Mouse (Mus musculus) left cerebral cortex, adult 11 months (tissue): ENCODE results near the gene Serpinh1.

ENCODE experiments used
- DNase-seq: peaks from one replicate; pipeline ENCODE4 v3.0.0; 2022; ENCODE audit warnings: low spot score

Gene Serpinh1

DNA sequence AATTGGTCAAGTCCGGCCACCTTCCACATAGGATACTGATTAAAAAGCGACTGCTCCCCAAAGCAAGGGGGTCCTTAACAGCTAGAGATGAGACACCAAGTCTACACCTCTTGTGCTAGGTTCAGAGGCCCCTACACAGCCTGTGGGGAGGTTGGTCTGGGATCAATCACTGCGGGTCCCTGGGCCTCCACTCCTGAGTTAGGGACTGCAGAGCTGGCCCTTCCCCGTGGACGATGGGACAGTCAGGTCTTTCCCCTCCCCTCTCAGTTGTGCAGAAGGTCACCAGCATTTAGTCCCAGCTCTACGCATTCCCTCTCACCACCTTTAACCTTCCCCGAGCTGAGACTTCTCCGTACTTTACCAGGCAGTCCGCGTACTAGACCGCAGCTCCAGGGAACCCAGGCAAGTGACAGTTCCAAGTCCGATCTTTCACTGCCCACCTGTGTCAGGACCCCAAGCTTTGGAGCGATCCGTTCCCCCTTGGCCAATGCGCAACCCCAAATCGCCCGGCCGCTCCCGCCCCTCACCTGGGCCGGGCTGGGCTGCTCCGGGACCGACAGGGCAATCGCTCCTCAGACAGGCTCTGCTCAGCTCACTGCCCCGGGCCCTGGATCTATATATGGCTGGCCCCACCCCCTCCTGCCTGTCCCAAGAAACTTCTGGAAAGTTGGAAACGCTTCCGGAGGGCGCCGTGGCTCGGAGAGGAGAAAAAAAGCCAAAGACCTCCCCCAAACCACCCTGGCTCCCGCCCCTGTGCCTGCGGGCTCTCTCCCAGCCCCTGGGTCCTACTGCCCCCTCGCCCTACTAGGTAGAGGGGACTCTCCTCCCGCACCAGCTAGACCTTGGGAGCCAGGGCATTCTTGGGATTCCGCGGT lies at the start of gene Serpinh1:
Gene Serpinh1 (minus strand): TSS at position 714 of the 875 bp plus-strand sequence.
- no peak for DNase-seq

DNA sequence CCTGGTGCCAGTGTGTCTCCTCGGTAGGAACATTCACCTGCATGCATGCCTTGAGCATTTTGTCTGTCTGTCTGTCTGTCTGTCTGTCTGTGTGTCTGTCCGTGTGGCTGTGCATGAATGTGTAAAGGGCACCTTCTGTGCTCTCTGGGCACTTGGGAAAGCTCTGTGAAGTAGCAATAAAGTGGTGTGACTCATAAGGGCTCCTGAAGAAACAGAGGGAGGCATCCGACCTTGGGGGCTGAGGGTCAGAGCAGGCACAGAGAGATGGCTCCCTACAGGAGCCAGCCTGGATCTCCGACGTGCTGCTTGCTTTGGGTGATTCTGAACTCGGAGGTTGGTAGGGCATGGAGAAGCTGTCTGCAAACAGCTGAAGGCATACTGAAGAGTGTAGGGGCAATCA lies 49.4 kb upstream of the Serpinh1 start:
- DNase-seq: no peak

DNA sequence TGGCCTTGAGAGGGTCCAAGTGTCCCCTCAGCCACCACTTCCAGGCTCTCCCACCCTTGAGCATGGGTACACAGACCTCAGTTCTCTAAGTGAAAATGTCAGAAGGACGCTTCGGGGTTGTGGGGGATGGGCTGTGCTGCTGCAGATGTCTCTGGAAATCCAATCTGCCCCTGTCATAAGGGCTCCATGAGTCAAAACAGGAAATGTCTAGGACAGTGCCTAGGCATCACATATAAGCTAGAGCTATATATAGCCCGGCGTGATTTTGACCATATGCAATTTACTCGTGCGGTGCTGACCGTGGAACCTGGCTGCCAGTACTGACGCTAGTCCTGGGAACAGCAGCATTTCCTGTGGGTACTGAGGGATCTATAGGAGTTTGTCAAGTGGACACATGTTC lies 48.3 kb upstream of the Serpinh1 start:
- no peak for DNase-seq

DNA sequence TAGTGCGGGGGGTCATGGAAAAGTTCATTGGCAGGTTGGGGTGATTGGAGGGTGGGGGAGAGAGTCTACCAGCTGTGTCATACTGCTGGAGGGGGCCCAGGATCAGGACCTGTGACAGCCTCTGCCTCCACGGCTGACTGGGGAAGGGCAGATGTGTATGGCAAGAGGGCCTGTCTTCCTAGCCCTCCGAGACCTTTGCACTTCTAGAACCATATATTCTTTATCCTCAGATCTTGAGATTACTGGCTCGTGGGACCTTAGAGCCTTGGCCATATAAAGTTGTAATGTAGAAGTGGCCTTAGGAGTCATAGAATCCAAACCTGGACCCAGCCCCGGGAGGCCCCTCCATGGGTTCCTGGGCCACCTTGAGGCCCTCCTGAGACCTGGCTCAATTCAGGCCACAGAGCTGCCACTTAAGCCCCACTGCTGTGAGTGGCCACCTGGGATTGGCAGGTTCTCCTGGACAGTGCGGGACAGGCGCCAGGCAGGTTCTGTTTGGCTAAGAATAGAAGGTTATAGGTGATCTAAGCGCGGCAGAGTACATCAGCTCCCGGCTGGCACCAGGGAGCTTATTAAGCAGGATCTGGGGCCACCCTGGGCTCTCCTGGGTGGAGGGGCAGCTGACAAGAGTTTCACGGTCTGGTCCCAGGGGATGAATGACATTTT lies 44.1 kb upstream of the Serpinh1 start:
- no peak for DNase-seq

DNA sequence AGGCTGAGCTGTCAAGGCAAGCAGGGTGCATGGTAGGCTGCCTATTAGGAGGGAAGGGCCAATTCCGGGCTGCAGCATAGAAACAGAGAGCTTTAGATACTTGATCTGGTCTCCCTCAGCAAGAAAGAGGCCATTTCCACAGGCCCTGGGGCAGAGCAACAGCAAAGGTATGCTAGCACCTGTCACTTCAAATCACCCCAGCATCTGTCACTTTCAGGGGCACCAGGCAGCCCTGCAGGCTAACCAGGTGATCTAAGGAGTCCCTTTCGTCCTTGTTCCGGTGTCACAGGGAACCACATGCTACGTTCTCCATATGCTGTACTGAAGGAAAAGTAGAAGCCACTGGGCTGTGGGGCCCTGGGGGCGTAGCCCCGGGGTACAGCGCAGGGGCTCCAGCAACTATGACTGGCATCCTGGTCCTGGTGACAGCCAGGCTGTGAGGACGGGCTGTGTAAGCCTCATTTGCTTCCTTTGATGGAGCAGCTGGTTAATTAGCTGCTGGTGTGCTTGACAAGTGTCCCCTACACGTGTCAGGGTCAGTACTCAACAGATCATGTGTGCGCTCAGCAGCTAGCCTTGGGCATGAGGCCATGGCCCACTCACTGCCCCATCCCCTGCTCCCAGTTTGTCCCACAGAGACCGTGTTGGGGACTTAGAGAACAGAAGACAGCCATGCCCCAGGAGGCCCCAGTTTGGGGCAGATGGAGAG lies 43.0 kb upstream of the Serpinh1 start:
- no peak for DNase-seq

DNA sequence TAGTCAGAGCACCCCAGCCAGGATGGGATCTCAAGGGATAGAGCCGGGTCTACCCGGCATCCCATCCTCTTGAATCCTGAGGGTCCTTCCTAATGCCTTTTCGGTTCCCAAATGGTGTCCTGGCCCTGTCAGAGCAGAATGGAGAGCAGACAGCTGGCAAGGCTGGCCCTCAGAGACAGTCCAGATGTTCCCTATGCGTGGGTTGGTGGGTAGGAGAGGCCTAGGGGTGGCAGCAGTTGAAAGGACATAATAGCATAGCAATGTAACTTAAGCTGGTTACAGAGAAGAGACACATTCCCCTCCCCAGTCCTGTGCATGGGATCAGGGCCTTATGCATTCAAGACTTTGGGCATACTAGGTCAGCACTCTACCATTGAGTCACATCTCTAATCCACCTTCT lies 42.3 kb upstream of the Serpinh1 start:
- DNase-seq: no peak

DNA sequence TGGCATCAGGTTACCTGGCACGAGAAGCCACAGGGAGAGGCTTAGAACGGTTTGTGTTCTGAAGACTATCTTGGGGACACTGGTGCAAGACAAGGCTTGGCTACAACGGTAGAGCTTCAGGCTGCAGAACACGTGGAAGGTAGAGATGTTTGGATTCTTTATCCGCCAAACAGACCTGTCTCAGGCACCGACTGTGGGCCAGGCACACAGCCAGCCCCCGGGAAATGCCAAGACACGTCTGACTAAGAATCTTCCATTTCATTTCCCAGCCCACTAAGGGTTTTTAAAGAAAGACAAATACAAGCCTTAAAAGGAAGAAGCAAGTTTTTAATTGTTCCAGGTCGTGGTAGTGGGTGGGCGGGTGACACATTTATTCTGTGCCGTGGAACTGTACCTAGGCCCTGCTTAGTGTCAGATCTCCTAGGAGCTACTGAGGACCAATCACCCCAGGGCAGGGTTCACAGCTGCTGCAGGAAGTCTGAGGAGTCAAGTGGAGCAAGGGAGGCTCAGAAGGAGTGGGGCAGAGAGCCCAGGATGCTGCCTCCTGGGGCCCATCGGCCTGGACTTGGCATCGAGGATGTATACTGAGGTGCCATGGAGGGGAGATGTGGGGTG lies 40.8 kb upstream of the Serpinh1 start:
- DNase-seq: no peak

DNA sequence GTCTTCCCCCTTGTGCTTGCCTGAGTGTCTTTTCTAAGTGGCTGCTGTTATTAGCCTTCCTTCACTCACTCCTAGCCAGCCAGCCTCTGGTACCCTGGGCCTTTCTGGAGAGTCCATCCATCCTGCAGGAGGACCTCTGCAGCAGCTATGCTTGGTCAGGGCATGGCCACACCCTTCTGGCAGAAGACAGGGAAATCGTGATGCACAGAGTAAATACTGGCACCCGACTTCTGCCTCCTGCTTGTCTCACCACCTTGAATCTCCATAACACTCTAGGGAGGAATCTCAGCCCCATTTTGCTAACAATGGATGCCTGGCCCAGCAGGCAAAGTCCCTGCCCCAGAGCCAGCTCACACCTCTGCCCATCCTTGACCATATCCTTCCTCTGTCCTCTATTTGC lies 39.7 kb upstream of the Serpinh1 start:
- no peak for DNase-seq

DNA sequence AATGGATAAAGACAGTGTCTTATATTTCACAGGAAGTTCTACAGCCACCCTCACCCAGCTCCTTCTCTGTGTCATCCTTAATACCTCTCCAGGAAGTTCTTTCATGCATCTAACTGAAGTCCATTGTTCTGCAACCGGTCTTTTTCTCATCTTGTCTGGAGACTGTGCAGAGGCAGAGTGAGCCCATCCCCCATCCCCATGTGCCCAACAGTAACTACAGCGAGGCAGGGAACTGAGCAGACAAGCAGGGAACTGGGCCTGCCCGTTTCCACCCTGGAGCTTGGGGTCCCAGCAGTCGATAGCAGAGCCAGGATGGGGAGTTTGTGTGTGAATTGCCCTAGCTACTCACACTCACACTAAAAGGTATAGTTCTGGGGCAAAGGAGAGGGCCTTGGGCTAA lies 37.5 kb upstream of the Serpinh1 start:
- DNase-seq: no peak

DNA sequence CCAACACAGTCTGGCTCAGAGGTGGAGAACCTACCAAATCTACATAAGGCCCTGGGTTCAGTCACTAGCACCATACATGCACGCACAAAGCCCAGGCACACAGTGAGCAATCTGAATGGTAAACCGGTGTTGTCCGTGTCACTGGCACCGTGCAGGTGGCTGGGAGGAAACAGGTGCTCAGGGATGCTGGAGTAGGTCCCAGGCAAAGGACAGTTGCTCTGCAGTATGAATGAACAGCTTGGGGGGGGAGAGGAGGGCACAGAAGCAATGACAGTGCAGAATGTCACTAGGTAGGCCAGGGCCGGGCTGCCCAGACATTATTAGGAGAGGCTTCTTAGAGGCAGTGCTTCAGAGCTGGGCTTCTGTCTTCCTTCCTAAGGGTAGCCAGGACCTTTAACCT lies 34.3 kb upstream of the Serpinh1 start:
- no peak for DNase-seq

DNA sequence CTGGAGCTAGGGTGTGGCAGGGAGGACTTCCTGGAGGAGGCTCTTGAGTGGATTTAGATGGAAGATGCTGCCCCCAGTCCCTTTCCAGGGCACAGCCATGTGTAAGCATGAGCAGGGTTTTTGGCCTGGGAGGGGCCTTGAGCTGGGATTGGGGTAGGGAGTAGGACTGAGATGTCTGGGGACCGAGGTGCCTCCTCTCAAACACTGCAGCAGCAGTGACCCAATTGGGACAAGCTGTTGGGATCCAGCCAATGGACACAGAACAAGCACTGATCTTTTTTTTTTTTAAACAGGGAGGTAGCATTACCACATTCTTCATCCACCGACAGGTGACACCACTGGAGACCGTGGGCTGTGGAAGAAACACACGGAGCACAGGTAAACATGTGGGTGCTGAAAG lies 33.8 kb upstream of the Serpinh1 start:
- no peak for DNase-seq

DNA sequence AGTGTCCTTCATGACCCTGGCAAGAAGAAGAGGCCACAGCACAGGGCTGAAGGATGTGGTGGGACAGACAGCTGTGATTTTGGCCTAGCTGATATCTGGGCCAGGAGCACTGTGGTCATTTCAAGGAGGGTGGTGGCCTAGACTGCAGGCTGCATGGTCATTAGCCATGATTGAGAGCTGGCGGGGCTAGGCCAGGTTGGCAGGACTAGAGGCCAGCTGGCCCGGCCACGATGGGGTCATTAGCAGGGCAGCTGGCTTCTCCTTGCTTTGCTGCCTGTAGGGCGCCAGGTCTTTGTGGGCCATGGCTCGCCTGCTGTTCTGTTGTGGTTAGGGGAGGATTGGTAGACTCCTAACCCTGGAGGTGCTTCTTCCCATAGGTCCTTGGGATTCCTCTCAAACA lies 33.0 kb upstream of the Serpinh1 start:
- no peak for DNase-seq

DNA sequence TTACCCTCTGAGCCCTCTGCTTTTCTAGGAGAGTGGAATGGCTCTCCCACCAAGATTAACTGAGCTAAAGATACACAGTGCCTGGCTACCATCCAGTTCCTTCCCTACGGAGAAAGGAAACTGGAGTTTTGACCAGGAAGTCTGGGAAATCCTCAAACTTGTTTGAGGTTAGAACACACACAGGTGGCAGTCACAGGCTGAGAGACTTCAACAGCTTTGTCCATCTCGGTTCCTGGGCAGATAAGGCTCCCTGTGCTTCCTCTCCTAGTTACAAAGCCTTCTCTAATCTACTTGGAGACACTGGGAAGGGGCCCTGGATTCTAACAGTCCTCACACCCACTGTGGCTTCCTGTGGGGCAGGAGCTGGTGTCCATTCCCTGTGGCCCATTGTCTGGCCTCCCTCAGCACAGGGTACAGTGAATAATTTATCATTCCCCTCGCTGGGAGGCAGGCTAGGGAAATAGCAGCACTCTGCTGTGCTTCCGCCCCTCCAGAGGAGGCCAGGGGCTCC lies 31.1 kb upstream of the Serpinh1 start:
- DNase-seq: no peak

DNA sequence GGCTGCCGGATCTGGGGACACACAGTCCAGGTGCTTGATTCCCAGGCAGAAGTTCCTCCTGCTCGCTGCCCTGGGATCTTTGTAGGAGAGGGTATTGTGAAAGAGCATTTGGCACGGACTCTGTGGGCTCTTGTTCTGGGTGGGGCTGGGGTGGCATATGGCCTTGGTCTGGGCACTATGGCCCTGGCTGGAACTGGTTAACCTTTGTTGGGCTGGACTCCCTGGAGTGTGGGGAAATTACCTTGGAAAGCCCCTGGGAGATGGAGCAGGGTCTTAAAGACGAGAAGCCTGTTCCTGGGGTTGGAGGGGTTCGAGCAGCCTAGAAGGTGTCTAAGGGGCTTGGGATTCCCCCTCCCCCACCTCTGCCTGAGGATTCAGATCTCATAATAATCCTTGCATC lies 30.2 kb upstream of the Serpinh1 start:
- no peak for DNase-seq

DNA sequence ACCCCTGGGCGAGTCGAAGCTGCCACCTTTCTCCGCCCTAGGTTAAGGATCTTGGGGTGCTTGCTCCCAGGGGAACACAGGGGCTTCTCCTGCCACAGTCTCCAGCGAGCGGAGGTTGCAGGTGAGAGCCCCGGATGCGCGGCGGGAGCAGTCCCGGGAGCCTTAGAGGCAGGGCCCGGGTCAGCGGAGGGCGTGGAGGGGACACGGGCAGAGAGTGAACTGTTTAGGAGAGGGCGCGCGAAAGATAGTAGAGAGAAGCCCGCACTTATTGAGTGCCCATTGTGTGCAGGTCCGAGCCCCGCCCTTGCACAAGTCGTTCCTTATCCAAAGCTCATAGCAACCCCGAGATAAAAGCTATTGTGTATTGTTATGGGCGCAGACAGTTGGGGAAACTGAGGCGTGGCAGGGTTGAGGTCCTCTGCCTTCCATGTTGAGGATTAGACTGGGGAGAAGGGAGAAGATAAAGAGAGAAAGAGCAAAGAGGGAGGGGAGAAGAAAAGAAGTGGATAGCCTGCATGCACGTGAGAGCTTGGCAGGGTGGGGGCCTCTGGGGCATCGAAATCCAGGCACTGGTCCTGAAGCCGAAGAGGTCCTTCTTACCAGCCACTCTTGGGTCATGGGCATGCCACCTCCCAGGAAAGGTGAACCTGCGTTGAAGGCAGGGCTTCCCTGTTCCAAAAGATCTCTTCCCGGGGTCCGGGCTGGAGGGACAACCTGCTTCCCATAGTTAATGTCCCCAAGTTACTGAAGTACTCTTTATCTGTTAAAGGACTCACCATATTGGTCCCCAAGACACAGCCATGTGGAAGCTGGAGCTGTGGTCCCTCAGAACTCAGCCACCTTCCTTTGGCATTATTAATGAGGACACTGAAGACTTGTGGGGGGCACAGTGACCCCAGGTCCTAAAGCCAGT lies 29.3 kb upstream of the Serpinh1 start:
- DNase-seq: no peak

DNA sequence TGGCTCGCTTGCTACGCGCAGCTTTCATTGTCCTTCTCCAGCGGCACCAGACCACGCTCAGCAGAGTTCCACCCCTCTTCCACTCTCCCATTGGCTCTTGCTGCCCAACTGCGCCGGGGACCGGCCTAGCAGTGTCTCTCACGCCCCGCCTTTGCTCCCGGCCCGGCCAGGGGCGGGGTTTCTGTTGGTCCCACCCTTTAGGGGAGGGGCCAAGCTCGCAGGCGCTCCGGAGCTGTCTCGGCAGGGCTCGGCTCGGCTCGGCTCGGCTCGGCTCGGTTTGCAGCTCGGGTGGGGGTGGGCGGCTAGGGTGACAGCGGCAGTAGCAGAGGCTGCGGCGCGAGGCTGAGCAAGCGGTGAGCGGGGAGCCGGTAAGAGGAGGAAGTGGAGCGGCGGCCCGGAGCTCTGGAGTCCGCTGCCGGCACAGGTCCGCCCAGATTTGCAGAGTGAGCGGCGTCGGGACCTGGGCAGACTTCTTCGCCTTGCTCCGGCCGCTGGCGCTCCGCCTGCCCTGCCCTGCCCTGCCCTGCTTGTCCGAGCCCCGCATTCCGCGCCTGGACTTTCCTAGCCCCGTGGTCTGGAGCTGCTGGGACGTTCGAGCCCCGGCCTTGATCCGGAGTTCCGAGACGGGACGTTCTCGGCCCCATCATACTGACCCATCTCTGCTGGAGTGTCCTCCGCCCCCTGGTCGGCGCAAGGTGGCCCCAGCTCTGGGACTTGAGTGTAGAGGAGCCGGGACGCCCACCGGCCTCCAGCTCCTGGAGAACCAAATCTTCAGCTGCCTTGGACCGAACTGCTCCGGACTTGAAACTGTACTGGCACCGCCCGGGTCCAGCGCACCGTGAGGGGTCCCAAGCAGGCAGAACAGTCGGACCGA lies 28.4 kb upstream of the Serpinh1 start, which contains the start of gene Gdpd5:
Gene Gdpd5 (plus strand): TSS at position 201 of the 874 bp plus-strand sequence.
- DNase-seq: peak; percentile 98

DNA sequence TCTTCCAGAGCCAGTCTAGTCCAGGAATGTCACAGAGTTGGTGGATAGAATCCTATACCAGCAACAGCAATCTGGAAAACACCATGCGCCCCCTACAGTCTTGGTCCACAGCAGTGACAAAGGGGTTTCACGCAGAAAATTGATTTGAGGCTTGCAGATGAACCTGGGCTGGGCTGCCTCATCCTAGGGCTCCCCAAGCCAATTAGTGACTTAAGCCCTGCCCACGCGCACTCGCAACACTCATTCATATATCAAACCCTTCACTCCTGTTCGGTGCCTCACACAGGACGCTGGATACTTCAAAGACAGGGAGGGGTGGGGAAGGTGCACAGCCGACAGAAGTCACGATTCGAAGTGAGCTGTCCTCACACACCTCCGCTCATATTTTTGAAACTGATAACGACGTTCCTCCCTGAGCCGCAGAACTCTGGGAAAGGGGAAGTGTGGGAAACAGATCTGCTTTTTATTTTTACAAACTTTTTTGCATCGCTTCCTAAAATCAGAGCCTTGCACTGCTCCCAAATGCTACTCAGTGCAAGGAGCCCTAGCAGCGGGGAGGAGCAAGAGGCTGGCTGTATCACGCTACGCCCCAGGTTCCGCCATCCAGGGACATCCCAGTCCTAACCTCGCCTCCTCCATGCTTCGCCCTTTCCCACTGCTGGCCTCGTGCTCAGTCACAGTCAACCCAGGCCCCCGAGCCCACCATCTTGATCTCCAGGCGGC lies 27.6 kb upstream of the Serpinh1 start:
- DNase-seq: no peak

DNA sequence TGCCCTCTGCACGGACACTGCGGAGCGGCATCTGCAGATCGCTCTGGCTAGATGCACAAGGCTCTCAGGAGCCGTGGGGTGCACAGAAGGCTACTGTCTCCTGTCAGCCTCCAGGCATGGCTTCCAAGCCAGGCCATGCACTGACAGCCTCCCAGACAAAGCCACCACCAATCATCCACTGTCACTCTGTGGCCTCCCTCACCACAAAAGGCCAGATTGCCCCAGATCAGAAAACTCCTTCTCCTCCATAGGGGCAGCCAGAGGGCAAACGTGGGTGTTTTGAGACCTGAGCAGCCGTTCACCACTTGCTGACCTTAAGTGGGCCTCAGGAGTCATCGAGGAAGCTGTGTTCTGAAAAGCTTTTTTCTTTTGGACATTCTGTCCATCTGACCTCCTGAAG lies 25.8 kb upstream of the Serpinh1 start:
- DNase-seq: no peak

DNA sequence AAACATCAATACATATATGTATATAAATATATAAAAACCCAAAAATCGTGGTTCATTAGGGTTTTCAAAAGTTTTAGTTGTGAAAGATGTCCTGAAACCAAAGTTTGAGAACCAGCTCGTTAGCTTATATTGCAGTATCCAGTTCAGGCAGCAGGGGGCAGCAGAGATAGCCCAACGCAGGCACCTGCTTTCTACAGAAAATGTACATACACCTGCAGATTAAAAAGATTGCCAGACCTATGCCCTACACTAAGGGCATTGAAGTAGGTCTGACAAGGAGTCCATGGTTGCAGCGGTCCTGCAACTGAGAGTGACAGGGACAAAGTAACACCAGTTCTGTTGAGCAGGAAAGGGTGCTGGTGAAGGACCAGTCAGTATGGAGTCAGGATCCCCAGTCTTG lies 22.4 kb upstream of the Serpinh1 start:
- DNase-seq: no peak
